Mouse (Mus musculus) T-cell, adult 2 months (primary cell): Measurements from ENCODE around the gene Gphb5.
A peak's percentile ranks its signal among the peaks of the same experiment; 100 is the strongest.
"Not testable (repeated sequence)": the region's sequence is repeated elsewhere in the genome, so short reads cannot be mapped to it uniquely, and the experiment has no call there.

Experiments
- DNase-seq: peaks from one replicate; pipeline ENCODE4 v3.0.0; 2022; ENCODE audit warnings: low spot score

Gphb5 gene

GRCm38 (mm10) chr12:75416681-75417080 lies at the start of gene Gphb5:
Gphb5 (minus strand) TSS chr12:75416781.
- DNase-seq, result no peak

- DNase-seq, result no peak
Observed at GRCm38 (mm10) chr12:75466206-75466605, 49.6 kb upstream of the Gphb5 start.

DNA sequence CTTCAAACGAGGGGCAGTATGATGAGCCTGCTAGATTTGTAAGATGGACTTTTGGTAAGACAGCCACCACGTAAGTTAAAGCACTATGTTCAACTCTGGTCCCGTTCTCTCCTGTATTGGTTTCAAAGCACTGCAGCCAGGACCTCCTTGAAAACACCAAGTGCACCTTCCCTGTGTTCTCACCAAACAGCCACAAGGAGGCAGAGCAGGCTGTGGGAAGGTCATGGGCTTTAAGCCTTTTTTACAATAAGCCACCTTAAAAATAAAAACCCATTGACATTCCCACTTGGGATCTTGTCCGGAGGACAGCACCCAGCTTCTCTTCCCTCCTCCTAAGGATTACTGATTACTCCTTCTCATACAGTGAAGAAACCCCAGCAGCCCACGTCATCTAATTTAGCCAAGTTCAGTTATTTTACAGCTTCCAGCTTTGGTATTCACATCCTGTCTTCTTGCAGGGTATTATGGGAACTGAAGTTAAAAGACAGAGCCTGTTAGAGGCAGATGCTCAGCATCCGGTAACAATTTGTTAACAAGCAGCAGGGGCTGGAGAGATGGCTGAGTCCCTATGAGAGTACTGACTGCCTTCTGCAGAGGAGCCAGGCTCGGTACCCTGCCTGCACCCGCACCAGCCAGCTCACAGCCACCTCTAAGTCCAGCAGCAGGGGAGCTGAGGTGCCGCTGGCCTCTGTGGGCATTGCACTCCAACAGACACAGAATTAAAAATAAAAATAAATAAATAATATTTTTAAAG lies 47.6 kb upstream of the Gphb5 start:
- no peak for DNase-seq

DNA sequence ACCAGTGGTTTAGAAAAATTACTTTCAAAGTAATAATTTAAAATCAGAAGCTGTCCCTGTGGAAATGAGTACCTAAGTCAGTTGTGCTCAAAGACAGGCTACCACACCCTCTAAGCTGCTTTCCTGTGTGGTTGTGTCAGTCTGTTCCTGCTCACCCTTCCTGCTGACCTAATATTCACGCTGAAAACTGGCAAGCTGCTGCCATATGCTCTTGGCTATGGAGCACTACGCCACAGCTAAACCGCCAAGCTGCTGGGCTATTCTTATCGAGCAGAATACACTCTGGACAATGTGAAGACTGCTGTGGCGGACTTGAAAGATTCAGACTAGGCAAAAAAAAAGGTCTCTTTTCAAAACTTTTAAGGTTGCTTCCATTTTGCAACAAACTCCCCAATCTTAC lies 44.0 kb upstream of the Gphb5 start:
- DNase-seq, result no peak

DNA sequence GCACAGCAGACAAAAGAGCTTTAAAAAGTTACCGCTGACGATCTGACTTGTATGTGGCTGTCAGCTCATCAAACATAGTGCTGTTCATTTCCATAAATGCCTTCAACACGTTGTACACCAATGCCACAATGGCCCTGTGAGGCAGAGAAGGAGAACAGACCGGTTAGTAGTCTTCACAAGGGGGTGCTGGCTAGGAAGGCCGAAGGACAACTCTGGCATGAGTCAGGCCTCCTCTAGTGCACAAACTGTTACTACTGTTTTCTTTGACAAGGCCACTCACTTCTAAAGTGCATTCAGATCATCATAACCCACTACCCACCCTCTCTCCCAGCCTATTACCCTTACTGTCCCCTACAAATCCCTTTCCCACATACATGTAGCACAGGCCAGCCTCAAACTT lies 43.1 kb upstream of the Gphb5 start:
- no peak for DNase-seq

GRCm38 (mm10) chr12:75453441-75453840 lies 36.9 kb upstream of the Gphb5 start:
- no peak for DNase-seq

DNA sequence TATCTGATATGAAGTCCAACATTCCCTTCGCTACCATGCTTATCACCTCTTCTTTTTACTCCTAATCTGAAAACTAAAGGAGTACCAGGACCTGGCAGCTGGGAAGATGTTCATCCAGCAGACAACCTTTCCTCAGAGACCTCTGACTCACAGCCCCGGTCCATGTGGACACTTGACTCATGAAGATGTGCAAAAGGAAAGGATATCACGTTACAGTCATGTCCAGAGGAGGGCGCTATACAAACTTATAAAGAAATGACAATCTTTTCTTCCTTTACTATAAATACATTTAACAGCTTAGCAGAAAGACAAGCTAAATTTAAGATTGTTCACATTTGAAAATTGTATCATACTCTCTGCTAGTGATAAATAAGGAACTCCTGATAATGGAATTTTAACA lies 36.4 kb upstream of the Gphb5 start:
- no peak for DNase-seq

- no peak for DNase-seq
Observed at GRCm38 (mm10) chr12:75450592-75450991, 34.0 kb upstream of the Gphb5 start.

- peak; percentile 9 for DNase-seq
Observed at GRCm38 (mm10) chr12:75450011-75450410, 33.4 kb upstream of the Gphb5 start.

DNA sequence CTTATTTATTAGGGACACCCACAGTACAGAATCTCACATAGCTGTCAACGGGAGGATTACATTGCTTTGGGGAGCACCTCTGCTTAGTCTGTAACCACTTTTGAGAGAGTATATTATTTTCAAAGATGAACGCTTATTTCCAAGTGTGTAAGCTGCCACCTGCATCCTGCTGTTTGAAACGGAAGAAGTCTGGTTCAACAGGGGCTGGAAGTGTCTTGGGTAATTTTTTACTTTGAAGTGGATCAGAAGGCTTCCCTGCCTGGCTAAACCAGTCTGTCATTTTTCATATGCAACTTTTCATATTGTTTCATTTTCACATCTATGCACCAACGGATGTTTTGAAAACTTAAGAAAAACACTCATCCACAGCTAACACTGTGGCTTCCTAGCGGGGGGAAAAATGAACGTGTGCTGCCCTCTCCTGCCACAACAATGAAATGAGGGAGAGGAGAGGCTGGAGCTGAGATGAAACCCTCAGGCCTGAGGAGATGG lies 32.9 kb upstream of the Gphb5 start:
- peak; percentile 36 for DNase-seq

DNA sequence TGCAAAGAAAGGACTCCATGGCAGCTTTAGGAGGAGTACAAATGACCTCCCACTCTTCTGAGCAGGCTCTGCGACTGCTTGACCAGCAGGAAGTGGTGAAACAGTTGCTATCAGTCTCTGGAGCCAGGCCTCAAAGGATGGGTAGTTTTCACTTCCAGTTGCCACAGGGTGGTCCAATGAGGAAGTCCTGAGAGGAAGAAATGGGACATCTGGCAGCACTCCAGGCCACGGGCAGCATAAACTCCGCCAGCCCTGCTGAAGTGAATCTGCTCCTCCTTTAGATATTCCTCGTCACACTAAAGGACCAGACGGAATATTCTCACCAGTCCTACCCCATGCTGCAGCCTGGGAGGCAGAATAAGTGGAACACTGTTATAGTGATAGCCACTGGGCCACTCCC lies 32.3 kb upstream of the Gphb5 start:
- DNase-seq, result no peak

DNA sequence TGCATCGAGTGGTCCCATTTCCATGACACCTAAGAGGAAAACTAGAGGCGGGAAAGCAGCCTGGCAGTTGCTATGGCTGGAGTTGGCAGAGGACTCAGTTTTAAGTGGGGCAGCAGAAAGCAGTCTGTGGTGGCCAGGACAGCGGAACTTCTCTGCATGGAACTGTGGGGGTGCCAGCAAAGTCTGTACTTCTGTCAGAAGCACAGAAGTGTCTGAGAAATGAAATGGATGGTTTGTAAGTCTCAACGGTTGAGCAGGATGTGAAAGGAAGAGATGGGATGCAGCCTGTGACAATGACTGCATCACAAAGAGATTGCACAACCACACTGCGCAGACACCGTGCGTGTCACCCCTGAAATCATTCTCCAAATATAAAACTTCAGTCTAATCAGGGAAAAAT lies 29.7 kb upstream of the Gphb5 start:
- no peak for DNase-seq

GRCm38 (mm10) chr12:75432400-75432799 lies 15.8 kb upstream of the Gphb5 start:
- DNase-seq, result not testable (repeated sequence)

DNA sequence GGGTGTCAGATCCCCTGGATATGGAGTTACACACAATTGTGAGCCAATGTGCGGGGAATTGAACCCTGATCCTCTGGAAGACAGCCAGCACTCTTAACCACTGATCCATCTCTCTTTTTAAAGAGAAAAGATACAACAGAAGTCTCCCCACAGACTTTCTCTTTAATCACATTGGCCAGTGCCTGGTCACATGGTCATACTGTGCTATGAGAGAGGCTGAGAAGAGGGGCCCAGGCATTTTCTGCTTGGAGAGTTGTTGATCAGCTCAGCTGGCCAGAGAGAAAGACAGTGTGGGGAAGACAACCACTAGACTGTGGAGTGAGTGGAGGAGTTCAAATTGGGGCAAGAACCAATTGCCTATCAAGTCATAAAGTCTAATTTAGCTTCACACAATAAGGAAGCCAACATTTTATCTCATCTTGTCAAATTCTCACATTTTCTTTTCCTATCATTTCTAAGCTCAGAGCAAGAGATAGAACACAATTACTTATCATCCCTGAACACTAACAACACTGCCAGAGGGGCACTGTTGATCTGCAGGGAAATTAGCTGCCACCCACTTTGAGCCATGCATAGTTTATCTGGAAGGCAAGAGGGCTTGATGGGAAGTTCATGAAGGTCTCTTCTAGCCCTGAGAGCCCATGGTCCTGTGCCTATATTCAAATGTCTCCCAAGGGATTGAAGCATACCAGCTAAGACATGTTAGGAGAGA lies 13.3 kb upstream of the Gphb5 start:
- DNase-seq, result no peak

DNA sequence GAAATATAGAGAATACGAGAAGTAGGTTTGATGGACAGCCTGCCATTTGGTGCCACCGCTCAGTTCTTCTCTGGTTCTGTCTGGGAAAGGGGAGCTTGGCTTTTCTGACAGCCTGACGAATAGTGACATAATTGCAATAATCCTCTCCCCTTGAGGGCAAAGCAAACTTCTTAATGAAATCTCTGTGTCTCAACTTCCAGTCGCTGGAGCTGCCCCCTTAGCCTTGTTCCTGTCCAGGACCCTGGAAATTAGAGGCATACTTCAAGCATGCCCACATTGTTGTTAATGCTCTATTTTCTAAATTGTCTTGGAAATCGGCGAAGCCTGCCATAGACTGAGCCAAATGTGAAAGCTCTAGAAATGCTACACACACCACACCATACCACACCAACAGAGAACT lies 12.1 kb upstream of the Gphb5 start:
- no peak for DNase-seq

DNA sequence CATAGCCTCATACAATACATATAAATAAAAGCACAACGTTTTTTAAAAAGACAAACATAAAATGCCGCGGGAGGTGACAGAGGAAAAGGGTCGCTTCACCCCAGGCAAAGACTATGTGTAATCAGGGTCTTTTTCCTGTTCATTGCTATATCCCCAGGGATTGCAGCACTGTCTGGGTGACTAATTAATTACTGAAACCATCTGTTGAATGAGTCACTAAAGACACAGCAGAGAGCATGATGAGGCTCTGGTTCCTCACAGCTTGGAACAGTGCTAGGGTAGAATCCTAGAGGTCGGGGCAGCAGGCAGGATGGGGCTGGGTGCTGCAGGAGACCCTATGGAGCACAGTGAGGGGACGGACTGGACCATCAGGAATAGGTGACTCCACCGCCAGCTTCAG lies 9.3 kb upstream of the Gphb5 start:
- DNase-seq, result no peak

DNA sequence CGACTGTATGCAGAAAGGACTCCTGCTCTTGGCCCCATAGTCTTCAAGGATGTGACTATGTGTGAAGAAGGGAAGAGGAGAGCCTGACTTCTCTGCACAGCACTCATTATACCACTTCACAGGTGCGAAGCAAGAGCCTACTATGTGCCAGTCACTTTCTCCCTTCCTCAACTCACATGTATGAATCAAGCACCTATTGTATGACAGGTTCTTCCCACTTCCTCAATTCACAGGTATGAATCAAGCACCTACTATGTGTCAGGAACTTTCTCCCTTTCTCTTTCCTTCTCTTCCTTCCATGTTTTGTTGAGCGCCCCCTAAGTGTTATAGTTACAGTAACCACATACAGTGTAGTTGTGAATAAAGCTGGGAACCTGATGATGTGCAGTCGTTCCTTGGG lies 8.2 kb upstream of the Gphb5 start:
- no peak for DNase-seq

GRCm38 (mm10) chr12:75424359-75424758 lies 7.8 kb upstream of the Gphb5 start:
- no peak for DNase-seq

GRCm38 (mm10) chr12:75414991-75415390 lies 1.6 kb downstream of the Gphb5 start:
- DNase-seq, result no peak

DNA sequence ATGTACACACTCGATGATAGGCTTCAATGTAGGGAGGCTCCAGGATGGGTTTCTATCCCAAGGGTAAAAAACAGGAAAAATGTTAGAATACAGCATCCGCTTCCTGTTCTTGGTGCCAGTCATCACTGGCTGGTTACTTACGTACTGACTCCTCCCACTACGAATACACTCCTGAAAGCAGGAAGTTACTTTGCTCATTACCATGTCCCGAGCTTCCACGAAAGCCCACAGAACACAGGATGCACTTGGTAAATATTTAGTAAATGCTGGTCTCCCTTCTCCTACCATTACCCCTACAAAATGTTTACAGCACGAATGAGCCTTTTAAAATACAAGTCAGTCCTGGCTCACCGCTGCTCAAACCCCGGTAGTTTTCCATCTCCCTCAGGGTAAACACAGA lies 3.6 kb downstream of the Gphb5 start:
- DNase-seq, result peak; percentile 2

DNA sequence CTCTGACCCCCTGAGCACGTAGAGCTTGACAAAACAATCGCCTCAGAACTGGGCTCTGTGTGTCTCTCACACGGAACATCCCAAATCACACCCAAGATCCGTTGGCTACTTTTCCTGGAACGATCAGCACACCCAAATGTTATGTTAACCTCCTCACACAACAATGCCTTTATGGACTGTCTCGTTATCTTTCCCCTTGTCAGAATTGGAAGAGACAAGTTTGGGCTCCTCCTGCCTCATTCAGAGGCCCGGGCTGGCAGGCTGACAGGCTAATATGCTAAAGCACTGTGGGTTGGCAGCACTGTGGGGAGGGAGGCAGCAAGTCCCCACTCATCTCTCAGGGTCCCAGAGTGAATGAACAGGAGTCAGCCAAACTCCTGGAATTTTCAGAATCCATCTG lies 19.5 kb downstream of the Gphb5 start:
- DNase-seq, result no peak

- no peak for DNase-seq
Observed at GRCm38 (mm10) chr12:75396616-75397015, 20.0 kb downstream of the Gphb5 start.

DNA sequence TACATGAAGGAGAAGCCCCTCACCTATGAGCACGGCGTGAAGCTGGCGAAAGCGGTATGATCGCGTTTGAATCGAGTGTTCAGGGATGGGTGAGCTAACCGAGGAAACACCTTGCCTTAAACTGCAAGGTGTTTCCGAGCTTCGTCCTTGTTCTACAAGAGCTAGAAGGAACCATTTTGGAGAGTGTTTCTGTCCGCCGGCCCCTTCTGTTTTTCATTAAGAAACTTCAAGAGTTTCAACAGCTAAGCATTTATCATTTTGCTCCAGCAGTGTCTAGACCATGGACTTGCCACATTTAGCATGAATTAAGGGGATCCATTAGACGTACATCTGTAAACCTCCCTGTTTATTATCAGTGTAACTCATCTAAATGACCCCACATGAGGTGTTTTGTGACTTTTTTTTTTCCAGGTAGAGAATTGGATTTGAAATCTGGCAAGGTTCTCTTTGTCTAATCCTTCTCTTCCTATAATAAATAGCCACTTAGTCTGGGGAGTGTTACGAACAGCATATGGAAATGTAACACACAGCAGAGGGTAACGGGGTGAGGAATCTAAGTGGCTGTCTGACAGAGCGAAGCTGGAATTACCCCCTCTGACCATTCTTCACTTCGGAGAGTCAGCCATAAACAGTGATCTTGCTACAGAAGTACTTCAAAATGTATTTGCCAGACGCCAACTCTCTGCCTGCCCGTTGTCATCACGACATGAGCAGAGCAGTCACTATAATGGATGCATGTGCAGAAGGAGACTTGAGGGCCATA lies 22.4 kb downstream of the Gphb5 start:
- no peak for DNase-seq
